Mouse (Mus musculus) gastrocnemius, postnatal 36 days (tissue): ENCODE results near the gene Rab3c. TPM values are rescaled to one million over a fixed set of nuclear protein-coding genes. Genes with fewer than 3 reads are reported as not detected.

Experiments
- DNase-seq, 2 experiments: peaks; one replicate each; pipeline ENCODE4 v3.0.0; 2022
- intact Hi-C: fragments of 180-260 bp; cut with DNase I; formaldehyde crosslinking; loops from one replicate; pipeline ENCODE4 v1.15.1; 2025
- total RNA-seq, 2 experiments: library from RNA; stranded (reverse); gene quantifications; 2 replicates each; pipeline ENCODE4 v1.2.3; 2021

Rab3c gene
- total RNA-seq, 2 experiments from 2014 or later, result not detected

DNA sequence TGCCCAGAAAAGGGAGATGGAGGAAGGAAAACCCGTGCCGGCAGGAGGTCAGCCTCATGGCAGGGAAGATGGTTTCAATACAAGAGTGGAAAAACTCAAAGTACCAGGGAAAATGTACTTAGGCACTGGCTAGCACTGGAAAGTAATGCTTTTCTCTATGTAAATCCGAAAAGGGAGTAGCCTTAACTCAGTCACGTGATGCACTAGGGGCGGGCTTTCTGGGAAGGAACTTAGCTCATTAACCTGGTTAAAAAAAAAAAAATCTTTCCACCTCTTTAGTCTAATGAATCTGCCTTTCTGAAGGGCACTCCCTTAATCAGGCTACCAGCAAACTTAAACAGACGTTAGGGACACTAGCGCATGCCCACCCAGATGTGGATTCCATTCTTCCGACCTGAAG, 249.7 kb downstream of the Rab3c start:
- intact Hi-C loops, result no loop called here
- no peak for DNase-seq

DNA sequence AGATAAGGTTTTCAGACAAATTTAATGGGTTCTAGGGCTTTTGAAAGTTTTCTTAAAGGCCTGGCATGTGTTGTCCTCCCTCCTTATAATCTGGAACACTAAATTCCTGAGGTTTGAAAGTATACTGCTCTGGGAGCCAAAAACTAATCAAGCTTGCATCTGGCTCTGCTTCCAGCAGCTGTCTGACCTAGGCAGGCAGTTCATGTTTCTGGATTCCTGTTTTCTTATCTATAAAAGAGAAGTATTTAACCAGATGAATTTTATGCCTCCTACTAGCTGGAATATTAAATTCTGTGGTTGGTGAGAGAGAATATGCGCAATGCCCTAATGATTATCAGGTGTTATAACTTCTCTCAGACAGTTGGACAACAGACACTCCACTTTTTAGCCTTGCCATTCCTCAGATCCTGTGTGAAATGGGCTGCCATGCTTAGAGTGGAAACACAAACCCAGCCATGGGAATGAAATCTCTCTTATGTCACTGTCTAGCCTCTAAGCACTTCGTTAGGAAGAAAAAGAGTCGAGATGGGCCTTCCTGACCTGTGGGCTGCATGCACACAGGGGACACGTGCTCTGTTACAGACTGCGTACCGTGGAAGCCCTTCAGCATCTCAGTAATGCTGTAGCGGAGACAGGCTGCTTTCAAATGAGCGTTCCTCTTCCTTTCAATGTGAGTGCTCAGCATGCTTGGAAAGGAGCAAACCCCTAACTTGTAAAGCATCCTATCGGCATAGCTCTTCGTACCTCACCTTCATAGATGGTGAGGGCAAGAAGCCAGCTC, 256.2 kb downstream of the Rab3c start:
- intact Hi-C loops, result no loop called here
- no peak for DNase-seq

DNA sequence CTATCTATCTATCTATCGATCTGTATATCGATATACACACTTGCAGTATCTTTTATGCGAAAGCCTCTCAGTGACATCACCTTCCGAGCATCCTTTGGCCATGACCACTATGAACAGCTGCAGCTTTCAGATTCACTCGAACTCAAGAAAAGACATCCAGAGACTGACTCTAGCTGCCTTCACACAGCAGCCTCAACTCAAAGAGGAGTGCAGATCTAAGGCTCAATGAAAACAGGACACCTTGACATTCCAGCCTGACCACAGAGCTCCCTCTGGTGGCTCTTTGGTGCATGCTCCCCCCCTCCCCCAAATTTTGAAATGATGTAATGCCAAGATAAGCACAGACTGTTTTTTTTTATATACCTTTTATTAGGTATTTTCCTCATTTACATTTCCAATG, 257.8 kb downstream of the Rab3c start:
- DNase-seq, result no peak

DNA sequence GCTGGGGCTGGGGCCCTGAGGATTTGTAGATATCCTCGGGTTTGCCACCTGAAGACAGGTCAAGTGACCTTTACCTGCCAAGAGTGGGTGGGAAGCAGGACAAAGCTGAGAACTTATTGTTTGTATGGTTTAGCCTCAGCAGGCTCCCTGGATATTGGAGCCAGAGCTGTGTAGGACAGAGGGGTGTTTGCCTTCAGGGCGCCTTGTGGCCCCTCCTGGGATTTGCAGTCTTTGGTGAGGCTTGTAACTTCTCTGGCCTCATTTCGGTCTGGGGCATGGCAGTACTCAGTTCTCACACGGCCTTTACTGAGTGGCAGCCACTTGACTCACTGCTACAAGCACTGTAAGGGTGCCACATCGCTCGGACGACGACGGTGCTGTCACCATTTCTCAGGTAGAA, 261.0 kb downstream of the Rab3c start:
- DNase-seq, result no peak
- intact Hi-C loops, result loop anchor here (2.0 to 10.0 kb wide), 3 partner anchors 57 to 245 kb away; no protein-coding TSS in a partner anchor

More for the DNA sequence above, 257.8 kb downstream of the Rab3c start:
- intact Hi-C loops, result no loop called here

DNA sequence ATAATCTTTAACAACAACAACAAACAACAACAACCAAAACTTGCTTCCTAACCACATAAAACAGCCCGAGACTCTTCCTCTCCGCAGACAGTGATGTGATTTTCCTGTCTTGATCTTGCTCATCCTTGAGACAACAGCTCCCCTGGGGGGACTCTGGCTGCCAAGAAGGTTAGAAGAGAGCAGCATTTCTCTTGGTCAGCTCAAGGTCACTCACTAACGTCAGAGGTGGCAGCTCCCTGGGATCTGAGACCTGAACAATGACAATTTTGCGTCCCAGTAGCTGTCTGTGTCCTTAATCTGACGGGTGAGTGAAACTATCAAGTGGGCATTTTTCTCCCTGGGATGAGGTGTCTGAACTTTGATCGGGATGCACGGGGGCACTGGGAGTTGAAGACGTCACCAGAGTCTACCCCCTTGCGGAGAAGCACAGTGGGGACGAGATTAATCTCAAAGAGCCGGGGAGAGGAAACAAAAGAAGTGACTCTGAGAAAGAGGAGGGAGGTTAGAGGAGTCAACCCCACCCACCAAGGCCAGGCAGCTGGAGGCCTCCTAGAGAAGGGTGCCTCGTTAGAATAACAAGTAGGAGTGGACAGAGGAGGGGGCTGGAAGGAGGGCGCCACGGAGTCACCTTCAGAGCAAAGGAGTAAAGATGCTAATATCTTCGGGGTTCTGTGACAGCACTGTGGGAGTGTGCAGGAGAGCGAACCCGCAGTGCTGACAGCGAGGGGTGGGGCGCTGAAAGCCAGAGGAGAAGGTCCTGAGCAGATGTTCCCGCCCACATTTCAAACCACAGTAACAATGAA, 261.7 kb downstream of the Rab3c start:
- DNase-seq, result no peak
- intact Hi-C loops, result loop anchor here (2.0 to 10.0 kb wide), 3 partner anchors 57 to 244 kb away; no protein-coding TSS in a partner anchor

DNA sequence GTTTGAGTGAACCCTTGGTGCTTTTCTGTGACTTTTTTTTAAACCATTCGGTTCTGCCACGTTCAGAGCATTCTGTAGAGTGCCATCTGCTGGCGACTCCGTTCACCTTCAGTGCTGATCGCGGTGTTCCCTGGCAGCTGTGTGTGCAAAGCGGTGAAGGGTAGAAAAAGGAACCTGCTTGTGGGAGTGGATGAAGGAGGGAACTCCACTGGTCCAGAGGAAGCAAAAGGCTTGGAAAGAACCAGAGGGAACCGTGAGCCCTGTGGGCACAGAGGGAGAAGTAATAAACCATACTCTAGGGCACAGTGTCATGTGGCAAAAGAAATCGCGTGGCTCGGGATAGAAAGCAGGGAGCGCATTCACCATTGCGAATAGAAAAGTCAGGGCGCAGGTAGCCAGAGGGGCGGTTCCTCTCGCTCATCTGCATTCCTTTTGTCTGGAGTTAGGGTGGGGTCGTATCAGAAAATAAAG, 262.3 kb downstream of the Rab3c start:
- DNase-seq, result peak; percentile 59 to 70
- intact Hi-C loops, result loop anchor here (2.0 to 10.0 kb wide), 3 partner anchors 56 to 244 kb away; no protein-coding TSS in a partner anchor

DNA sequence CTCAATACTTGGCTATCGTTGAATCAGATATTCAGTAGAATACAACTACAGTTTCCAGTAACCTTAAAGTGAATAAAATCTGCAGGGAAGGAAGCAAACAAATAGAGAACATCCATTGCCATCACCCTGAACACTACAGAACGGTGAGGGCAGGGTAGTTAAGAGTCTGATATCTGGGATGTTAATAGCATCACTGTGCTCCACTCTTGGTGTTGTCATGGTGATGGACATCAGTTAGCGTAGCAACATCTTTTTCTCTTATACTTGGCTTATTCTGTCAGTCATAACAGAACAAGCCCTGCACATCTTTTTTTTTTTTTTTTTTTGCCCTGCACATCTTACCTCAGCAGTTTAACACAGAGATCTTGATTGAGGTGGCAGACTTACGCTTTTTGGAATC, 268.8 kb downstream of the Rab3c start:
- intact Hi-C loops, result loop anchor here (10.0 kb wide), 1 partner anchor 237 kb away; no protein-coding TSS in a partner anchor
- DNase-seq, result no peak

DNA sequence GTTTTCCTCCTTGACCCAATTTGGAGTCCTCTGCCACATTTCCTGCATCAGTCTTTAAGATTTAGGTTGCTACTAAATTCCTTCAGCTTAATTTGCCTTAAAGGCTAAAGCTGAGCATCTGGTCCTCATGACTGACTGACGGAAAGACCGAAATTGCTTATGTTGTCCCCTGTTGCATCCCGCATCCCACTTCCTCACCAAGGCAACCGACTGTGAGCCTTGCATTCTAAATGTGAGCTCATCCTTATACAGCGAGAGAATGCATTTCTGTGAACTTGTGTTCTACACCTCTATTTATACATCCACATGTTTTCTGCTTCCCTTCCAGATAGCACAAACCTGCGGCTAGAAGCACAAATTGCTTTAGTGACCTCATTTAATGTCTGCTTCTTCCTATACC, 269.9 kb downstream of the Rab3c start:
- DNase-seq, result no peak
- intact Hi-C loops, result loop anchor here (10.0 kb wide), 1 partner anchor 236 kb away; no protein-coding TSS in a partner anchor

DNA sequence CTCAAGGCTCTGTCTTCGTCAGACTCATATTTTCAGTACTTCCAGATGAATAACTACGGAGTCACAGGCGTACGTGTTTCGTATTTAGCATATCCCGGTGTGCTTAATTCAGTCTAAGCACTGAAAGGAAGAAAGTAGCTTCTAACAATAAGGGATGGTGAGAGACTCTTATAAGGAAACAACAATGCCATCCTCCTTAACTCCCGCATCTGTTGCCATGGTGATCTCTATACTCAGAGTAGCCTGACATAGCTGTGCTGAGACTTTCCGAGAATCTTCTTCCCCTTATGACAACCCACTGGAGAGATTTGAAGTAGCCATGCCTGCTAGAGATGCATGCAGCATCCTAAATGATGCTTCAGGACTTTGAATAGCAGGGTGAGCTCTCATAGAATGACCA, 272.3 kb downstream of the Rab3c start:
- intact Hi-C loops, result no loop called here
- no peak for DNase-seq

DNA sequence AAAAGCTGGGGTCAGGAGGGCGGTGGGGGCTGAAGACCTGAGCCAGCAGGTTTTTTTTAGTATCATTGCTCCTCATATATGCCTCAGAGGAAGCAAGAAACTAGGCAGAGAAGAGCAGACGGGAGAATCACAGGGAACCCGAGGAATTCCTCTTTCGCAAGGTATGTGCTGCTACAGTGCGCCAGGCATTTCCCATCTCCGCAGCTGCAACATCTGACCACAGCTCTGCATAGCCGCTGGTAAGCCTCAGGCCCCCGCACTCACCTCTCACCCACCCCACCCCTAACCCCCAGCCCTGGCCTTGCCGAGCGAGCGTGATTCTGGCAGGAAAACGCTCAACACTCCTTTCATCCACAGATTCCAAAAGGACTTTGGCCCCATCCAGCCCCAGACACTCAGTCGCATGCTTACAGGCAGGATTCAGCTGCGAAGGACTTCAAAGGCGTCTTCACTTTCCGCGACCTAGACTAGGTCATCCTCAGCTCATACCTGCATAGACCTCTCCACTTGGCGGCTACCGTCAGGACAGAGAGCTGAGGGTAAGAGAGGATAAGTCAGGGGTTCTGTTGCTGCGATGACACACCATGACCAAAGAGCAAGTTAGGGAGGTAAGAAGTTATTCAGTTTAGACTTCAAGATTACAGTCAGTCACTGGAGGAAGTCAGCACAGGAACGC, 274.6 kb downstream of the Rab3c start:
- no peak for DNase-seq
- intact Hi-C loops, result no loop called here

Other genes with a start within 250 kb of the Rab3c start
- not detected for gene Gapt, start 76.2 kb upstream of the Rab3c start, total RNA-seq
- gene Plk2, start 114.0 kb upstream of the Rab3c start, total RNA-seq, result 10 to 100 TPM in 1 of 2 experiments, 1 to 10 TPM in 1; 5.6 to 10.0 TPM